Mouse (Mus musculus) gastrocnemius, adult 2 months (tissue): ENCODE measurements at regions not wholly inside any gene's neighbourhood (a gene's known extent, or its start where the extent isn't known, plus 50 kb on each side); places are given as distances from the start of the nearest gene placed in this dataset.

Experiments
- DNase-seq: peaks from one replicate; pipeline ENCODE4 v3.0.0; 2022
- H3K27ac ChIP-seq: fragments of 200-600 bp; 2 replicates; pipeline ENCODE4 v1.8.1; 2022; ENCODE audit warnings: mild to moderate bottlenecking
- H3K4me3 ChIP-seq: fragments of 200-600 bp; 2 replicates; pipeline ENCODE4 v1.8.1; 2022; ENCODE audit warnings: mild to moderate bottlenecking, moderate library complexity
- CTCF ChIP-seq: fragments of 200-600 bp; IDR thresholded peaks from 2 replicates; pipeline ENCODE4 v1.8.1; 2022; ENCODE audit warnings: antibody characterized with exemption, mild to moderate bottlenecking, moderate library complexity
- intact Hi-C: fragments of 180-260 bp; cut with DNase I; formaldehyde crosslinking; loops from one replicate; pipeline ENCODE4 v1.15.1; 2025

GRCm38 (mm10) chr8:113551454-113552273 is 83.7 kb upstream of the Mon1b start:
- intact Hi-C loops = no loop called here
- DNase-seq = no peak
- Histone ChIP-seq H3K4me3 (no peak overlapping the region), H3K27ac (no peak overlapping the region)
- TF ChIP-seq CTCF = no peak

DNA sequence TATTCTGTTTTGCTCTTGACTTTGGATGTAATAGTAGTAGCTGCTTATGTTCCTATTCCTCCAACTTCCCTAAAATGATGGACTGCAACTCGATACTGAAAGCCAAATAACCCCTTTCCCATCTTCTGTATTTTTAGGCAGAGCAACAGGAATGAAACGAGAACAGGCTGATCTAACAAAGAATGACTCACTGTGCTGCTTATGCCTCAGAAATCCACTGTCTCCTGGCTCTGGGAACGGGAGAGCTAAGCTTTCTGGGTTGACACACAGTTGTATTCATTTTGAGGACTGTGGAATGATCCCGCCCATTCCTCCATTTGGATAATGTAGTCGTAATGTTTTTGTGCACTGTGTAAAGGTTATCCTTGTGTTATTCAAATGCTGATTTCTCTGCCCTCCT is 82.6 kb upstream of the Mon1b start:
- Histone ChIP-seq H3K4me3 (no peak overlapping the region), H3K27ac (no peak overlapping the region)
- intact Hi-C loops = no loop called here
- DNase-seq = no peak
- no peak for TF ChIP-seq CTCF

GRCm38 (mm10) chr8:113554700-113555455 is 80.5 kb upstream of the Mon1b start:
- no peak for TF ChIP-seq CTCF
- DNase-seq = no peak
- H3K4me3 ChIP-seq = no peak overlapping the region
- intact Hi-C loops = no loop called here
- no peak overlapping the region for H3K27ac ChIP-seq

- no peak for DNase-seq
- Histone ChIP-seq H3K4me3 (no peak overlapping the region), H3K27ac (no peak overlapping the region)
- intact Hi-C loops = no loop called here
- no peak for TF ChIP-seq CTCF
Observed at GRCm38 (mm10) chr8:113556994-113557393, 78.4 kb upstream of the Mon1b start.

GRCm38 (mm10) chr8:113581098-113581497 is 54.3 kb upstream of the Mon1b start:
- Histone ChIP-seq H3K27ac (no peak overlapping the region), H3K4me3 (no peak overlapping the region)
- DNase-seq = no peak
- TF ChIP-seq CTCF = no peak
- intact Hi-C loops = no loop called here

DNA sequence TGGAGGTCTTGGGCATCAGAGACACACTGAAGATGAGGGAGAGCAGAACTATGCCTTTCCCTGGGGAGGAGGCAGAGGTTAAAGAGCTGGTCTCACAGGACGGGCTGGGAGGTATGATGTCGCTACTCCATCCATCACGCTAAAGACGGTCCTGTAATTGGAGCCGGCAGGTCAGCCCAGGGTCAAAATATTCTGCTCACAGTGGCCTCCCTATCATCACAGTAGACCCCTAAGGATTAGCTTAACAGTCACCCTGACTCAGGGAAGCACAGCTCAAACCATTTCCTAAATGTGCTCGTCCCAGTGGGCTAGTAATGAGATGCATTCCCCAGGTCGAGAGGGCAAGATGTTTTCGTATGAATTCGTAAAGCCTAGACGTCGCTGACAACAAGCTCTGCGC is 53.7 kb upstream of the Mon1b start:
- no peak for DNase-seq
- no peak for TF ChIP-seq CTCF
- Histone ChIP-seq H3K27ac (no peak overlapping the region), H3K4me3 (no peak overlapping the region)
- intact Hi-C loops = no loop called here

DNA sequence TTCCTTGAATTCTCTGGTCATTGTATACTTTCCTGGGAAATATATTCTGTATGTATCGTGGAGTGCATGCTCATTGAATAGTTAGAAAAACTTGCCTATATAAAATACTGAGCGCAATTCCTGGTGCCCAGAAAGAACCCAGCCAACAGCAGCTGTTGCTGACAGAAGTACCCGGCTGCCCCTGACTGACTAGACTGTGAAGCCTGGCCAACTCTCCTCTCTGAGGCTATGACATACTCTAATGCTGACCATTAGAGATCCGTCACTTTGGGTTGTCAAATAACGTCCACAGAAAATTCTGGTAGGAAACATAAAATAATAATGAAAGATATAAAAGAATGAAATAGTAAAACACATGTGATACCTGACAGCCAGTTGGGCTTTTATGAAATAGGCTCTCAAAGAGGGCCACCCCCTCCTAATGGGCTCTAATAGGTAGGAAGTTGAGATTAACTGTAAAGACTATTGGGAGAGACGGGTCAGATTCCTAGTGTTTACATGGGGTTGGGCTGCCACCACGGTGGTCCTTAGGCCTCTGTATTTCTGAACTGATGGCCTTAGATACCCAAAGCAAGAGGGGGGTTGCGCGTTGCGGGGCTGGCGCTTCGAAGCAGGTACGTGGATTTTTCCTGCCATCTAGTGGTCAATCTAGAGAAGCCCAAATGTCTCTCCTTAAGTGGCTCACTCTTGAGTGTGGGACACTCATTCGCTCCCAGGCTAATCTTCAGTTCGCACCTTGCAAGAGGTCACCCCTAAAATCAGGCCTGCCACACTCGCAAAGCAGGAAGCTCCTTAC is 53.0 kb upstream of the Mon1b start:
- no peak overlapping the region for H3K4me3 ChIP-seq
- no peak overlapping the region for H3K27ac ChIP-seq
- intact Hi-C loops = no loop called here
- peak; percentile 61 for TF ChIP-seq CTCF
- DNase-seq = no peak

- TF ChIP-seq CTCF = peak; percentile 14; the same call in 1 of the 2 replicates
- intact Hi-C loops = no loop called here
- H3K4me3 ChIP-seq = no peak overlapping the region
- DNase-seq = no peak
- H3K27ac ChIP-seq = no peak overlapping the region
Observed at GRCm38 (mm10) chr8:113583801-113584200, 51.6 kb upstream of the Mon1b start.
